Mouse (Mus musculus): ENCODE results near the gene Svbp. TPM values are rescaled to one million over a fixed set of nuclear protein-coding genes. Genes with fewer than 3 reads are reported as not detected.

Svbp gene
- total RNA-seq, 2 experiments from 2014 or later, result 17.3 to 44.8 TPM

DNA sequence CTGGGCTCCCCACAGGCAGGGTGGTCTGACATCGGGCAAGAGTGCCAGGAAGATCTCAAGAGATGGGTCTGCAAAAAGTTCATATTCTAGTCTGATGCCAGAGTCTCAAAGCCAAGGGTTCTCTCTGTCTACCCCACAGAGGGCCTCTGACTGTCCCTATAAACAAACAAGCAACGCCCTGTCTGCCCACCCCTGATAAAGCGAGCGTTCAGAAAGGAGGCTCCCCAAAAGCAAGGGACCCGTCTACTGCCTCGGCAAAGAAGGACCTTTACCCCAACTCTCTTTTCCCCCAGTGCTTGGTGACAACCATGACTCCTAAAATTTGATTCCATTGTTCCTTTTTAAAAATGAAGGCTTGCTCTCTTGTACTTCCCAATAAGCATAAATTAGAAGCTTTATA, 5.2 kb upstream of the Svbp start, which contains the start of gene Ermap:
TSS of gene Ermap (minus strand) at position 148 of the 400 bp plus-strand sequence.
- peak; percentile 71 for ATAC-seq (replicated peaks; ENCODE audit: poor library complexity)

GRCm38 (mm10) chr4:119190618-119191017, 4.5 kb upstream of the Svbp start:
- peak; percentile 54 for ATAC-seq (replicated peaks; ENCODE audit: poor library complexity)

DNA sequence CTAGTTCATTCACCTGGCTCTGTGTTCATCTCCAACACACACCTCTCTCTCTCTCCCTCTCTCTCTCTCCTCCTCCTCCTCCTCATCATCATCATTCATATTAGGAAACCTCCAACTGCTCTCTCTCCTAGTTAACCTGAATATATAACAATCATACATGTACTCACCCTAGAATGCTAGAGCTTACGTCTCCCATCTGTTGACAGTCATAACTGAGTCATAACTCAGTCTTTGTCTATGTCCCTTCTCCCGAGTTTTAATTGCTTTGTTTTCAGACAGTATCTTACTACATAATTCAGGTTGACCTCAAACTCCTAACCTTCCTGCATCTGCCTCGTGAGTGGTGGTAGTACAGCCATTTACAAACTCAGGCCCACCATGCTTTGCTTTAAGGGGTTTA, 3.8 kb upstream of the Svbp start:
- ATAC-seq (replicated peaks; ENCODE audit: poor library complexity), result no peak

DNA sequence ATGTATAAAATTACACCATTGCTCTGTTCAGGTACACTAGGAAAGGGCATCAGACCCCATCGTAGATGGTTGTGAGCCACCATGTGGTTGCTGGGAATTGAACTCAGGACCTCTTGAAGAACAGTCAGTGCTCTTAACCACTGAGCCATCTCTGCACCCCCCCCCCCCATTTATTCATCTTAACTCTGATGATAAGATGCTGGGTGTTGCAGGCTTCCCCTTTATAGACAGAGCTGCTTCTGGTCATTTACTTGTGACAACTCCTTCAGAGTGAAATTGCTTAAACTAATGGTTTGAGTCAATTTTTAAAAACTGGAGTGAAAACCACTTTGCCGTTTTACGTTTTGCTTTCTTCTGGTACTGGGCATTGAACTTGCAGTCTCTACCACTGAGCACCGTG, 2.3 kb upstream of the Svbp start:
- no peak for ATAC-seq (replicated peaks; ENCODE audit: poor library complexity)

- ATAC-seq (replicated peaks; ENCODE audit: poor library complexity), result peak; percentile 9; the same call in 1 of the 2 replicates
Observed at GRCm38 (mm10) chr4:119195582-119196320, 645 bp downstream of the Svbp start.

DNA sequence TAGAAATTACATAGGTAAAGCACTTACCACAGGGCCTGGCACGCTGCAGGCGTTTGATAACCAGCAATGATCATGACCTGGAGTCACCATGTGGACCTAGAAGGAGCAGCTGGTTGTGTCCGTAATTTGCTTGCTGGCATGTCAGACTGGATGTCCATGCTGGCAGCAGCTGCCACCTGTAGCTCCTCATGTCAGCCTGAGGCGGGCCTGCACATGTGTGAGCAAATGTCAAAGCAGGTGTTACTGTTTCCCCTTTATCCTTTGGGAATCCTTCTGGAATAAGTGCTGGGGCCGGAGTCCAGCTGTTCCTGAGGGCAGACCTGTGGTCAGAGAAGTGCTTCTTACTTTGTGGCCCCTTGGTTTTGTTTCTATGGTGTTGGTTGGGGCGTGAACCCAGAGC, 3.0 kb downstream of the Svbp start:
- ATAC-seq (replicated peaks; ENCODE audit: poor library complexity), result no peak

GRCm38 (mm10) chr4:119204672-119205071, 9.6 kb downstream of the Svbp start:
- ATAC-seq (replicated peaks; ENCODE audit: poor library complexity), result peak; percentile 94

GRCm38 (mm10) chr4:119216667-119217066, 21.6 kb downstream of the Svbp start:
- no peak for ATAC-seq (replicated peaks; ENCODE audit: poor library complexity)

DNA sequence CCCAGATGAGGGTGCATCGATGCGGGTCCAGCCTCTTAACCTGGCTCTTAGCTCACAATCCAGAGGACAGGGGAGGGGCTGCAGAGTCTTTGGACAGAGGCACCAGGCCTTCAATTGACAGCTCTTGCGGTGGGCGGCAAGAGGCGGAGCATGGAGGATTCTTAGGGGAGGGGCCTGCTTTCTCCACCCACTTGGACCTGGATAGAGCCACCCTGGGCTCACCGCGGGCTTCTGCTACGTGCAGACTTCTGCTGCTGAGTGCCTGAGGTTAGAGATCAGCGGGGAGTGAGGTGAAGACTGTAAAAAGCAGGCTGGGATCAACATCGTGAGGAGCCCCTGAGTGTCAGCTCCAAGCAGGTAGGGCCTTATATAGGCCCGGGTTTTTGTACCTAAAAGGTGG, 23.1 kb downstream of the Svbp start, which contains the start of gene Tmem269:
TSS of gene Tmem269 (minus strand) at position 49 of the 400 bp plus-strand sequence.
- peak; percentile 54 for ATAC-seq (replicated peaks; ENCODE audit: poor library complexity)

- peak; percentile 90 for ATAC-seq (replicated peaks; ENCODE audit: poor library complexity)
Observed at GRCm38 (mm10) chr4:119223696-119224095, 28.6 kb downstream of the Svbp start.

DNA sequence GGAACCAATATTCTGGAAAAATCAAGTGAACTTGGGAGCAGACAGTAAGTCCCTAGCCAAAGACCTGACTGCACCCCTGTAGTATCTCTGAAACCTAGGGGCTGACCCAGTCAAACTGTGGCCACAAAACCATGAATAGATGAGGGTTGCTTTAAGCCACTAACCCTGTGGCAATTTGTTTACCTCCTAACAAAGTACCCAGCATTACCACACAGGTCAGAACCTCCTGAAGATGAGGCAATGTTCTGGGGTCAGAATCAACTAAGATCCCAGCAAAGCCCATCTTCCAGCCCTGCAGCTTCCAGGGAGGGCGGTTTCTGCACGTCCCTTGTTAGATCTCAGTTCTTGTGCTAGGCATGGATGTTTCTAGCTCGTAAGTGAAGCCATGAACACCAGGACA, 29.4 kb downstream of the Svbp start:
- ATAC-seq (replicated peaks; ENCODE audit: poor library complexity), result no peak

DNA sequence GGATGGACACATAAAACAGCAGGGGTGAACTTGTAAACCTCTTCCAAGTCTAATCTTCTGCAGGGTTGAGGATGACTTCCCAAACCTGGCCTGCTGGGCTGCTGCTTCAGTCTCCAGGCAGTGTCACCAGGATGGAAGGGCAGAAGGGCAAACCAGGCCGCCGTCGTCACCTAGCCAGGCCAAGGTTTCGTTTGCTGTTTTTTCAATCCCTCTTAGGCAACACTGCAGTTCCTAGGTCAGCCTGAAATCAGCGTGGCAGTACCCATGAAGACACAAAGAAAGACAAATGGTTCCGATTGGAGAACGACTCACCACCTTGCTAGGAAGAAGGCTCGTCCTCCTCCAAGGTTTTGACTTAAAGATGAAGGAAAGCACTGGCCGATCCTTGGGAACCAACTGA, 30.6 kb downstream of the Svbp start:
- ATAC-seq (replicated peaks; ENCODE audit: poor library complexity), result no peak

GRCm38 (mm10) chr4:119226751-119227150, 31.6 kb downstream of the Svbp start:
- no peak for ATAC-seq (replicated peaks; ENCODE audit: poor library complexity)

DNA sequence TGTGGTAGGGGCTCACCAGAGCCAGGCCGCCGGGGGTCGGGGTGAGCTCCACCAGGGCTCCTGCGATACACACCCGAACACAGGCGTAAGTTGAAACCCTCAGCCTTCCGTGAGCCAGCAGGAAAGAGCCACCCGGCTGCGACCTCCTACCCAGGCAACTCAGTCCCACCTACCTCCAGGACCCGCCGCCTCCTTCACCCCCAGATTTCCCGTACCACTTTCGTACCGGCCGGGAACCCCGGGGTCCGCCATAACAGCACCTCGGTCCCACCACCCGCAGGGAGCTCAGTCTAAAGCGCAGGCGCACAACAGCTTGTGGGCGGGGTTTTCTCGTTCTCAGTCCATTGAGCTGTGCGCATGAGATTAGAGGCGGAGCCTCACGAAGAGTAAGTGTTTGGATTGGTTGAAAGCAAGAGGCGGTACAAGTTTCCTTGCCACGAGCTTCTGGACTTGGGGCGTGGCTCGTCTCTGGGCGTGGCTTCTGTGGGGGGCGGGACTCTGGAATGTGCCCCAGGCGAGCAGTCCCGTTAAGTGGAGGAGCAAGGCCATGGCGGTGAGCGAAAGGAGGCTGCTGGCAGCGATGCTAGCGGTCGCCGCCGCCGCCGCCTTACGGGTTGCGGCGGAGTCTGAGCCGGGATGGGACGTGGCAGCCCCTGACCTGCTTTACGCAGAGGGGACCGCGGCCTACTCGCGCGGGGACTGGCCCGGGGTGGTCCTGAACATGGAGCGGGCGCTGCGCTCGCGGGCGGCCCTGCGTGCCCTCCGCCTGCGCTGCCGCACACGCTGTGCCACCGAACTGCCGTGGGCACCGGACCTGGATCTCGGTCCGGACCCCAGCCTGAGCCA, 37.5 kb downstream of the Svbp start, which contains the start of the genes AU022252 and P3h1:
TSS of gene AU022252 (minus strand) at position 303 of the 846 bp plus-strand sequence.
TSS of gene P3h1 (plus strand) at position 506 of the 846 bp plus-strand sequence.
- peak; percentile 97 for ATAC-seq (replicated peaks; ENCODE audit: poor library complexity)

GRCm38 (mm10) chr4:119233256-119233901, 38.3 kb downstream of the Svbp start:
- ATAC-seq (replicated peaks; ENCODE audit: poor library complexity), result peak; percentile 7

DNA sequence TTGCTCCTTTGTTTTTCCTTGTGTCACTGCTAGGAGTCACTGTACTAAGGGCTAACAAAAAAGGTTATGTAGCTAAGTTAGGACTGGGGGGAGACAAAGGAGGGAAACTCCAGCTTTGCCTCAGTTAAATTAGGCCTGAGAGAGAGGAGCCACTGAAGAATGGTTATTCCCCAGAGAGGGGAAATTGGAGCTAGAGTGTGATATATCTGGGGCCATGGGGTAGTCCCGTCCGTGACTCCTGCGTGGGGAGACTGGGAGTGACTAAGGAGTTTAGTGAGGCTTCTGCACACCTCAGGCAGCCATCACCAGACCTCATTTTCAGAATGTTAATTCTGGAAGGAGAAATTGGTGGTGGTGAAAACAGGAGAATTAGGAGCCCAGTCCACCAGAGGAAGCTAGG, 39.2 kb downstream of the Svbp start:
- no peak for ATAC-seq (replicated peaks; ENCODE audit: poor library complexity)

- ATAC-seq (replicated peaks; ENCODE audit: poor library complexity), result no peak
Observed at GRCm38 (mm10) chr4:119238661-119239060, 43.6 kb downstream of the Svbp start.

DNA sequence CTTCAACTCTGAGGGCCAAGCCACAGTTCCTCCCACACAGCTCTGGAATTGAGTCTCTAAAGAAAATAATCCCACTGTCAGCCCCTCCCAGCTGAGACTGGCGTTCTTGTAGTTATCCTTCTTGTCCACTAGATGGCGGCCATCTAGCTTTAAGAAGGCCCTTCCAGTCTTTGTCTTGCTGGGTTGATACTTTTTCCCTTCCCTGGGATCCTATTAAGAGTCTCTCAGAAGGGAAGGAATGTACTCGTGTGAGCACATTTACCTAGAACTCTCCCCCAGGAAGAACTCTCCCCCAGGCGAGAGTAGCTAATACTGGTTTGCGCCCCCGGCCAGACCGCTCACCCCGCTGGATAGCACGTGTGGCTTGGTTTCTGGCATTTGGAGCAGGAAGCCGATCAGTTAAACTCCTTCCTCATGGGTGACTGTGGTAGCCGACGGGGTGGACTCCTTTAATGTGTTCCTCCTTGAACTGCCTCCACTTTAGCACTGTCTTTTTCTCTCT, 44.1 kb downstream of the Svbp start:
- peak; percentile 88 for ATAC-seq (replicated peaks; ENCODE audit: poor library complexity)

DNA sequence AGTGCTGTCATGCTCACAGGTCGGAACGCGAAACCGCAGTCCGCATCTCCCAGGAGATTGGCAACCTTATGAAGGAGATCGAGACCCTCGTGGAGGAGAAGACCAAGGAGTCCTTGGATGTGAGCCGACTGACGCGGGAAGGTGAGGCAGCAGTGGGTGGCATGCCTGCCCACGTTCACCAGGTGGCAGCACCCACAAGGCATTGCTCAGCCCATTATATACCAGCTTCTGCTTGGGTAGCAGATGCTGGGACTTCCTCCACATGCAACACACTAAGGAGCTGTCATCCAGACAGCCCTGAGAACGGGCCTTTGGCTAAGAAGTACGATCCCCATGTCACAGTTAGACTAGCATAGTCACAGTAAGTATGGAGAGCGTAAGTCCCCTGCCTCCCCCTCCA, 46.6 kb downstream of the Svbp start:
- ATAC-seq (replicated peaks; ENCODE audit: poor library complexity), result peak; percentile 48

DNA sequence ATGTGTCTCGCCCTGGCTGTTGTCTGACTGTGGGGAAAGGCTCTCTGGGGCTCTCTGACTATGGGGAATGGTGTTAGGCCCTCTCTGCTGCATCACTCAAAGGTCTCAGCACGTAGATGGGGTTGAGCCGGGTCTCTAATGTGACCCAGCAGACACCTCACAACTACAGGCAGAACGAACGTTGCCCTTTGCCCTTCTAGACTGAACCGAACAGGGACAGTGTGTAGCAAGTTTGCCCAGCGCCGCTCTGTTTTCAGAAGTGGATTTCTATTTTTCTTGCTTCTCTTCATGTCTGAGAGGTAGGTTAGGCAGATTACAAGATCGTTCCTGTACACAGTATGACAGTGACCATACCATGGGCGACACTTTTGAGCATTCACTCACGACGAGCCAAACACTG, 47.5 kb downstream of the Svbp start:
- ATAC-seq (replicated peaks; ENCODE audit: poor library complexity), result no peak

All from megakaryocyte progenitor cell, adult 5-6 weeks (primary cell).